17 mouse cellular contexts compared by ENCODE assay signal in the genomic region with DNA sequence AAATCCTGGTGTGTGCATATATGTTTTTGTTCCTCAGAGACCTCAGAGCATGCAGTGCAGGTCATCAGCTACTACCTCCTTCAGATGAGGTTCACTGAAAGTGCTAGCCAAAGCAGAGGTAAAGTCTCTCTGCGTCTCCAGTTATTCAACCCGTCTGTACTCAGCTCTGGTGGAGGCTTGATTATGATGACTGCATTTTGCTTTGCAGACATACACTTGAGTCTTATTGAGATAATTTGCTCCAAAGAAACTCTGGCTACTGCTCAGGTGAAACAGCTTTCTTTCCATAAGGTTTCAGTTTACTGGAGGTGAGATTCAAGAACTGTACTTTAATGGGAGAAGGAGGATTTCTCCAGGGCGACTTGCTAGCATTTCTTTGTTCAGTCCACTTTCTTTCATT.
DNase-seq lines count a peak whose midpoint lies in the region; ATAC-seq lines count a peak whose summit lies in the region.
"Had no signal": no experiment of that assay in that cellular context is flagged by ENCODE, and none has a peak within 500 bp of the region (broad histone marks: within the 10 kb centered on the region; RNA-seq: fewer than 3 reads in every experiment).

No protein-coding gene starts in this region.

- no peaks in the 10 kb centered on the region for H3K27me3 ChIP-seq in embryonic facial prominence, embryonic 12.5 days
- H3K27me3 ChIP-seq in embryonic facial prominence, embryonic 10.5 days (replicated peaks; ENCODE audit: low read depth, poor library complexity, severe bottlenecking) = no peaks in the 10 kb centered on the region
- no peaks in the 10 kb centered on the region for H3K27me3 ChIP-seq in lung, embryonic 15.5 days
- H3K27me3 ChIP-seq in limb, embryonic 11.5 days (ENCODE audit: control insufficient read depth, insufficient read depth, low read length) = no peaks in the 10 kb centered on the region
- H3K27me3 ChIP-seq in limb, embryonic 15.5 days = no peaks in the 10 kb centered on the region
- H3K27me3 ChIP-seq: forebrain, embryonic 12.5 days had no signal

- no peak overlapping the region for H3K4me2 ChIP-seq in embryonic facial prominence, embryonic 12.5 days (replicated peaks)
- H3K4me2 ChIP-seq in lung, embryonic 15.5 days = no peak overlapping the region
- no peak overlapping the region for H3K4me2 ChIP-seq in limb, embryonic 11.5 days (ENCODE audit: low read depth, severe bottlenecking)
- no peak overlapping the region for H3K4me2 ChIP-seq in limb, embryonic 15.5 days
- H3K4me2 ChIP-seq: forebrain, embryonic 12.5 days; hindbrain, embryonic 14.5 days had no signal

- H3K36me3 ChIP-seq in embryonic facial prominence, embryonic 12.5 days = no peaks in the 10 kb centered on the region
- H3K36me3 ChIP-seq in embryonic facial prominence, embryonic 10.5 days (replicated peaks) = no peaks in the 10 kb centered on the region
- H3K36me3 ChIP-seq in lung, embryonic 15.5 days = no peaks in the 10 kb centered on the region
- no peaks in the 10 kb centered on the region for H3K36me3 ChIP-seq in limb, embryonic 11.5 days (ENCODE audit: control insufficient read depth, insufficient read depth, low read length)
- H3K36me3 ChIP-seq in limb, embryonic 15.5 days = no peaks in the 10 kb centered on the region
- H3K36me3 ChIP-seq: forebrain, embryonic 12.5 days; heart, embryonic 10.5 days; hindbrain, embryonic 10.5 days had no signal

- H3K27ac ChIP-seq in embryonic facial prominence, embryonic 12.5 days = peak overlapping the region; percentile 65; the same call in 1 of the 2 replicates
- H3K27ac ChIP-seq in embryonic facial prominence, embryonic 10.5 days (replicated peaks) = no peak overlapping the region
- H3K27ac ChIP-seq in lung, embryonic 15.5 days = peak overlapping the region; percentile 46
- peak overlapping the region; percentile 52; the same call in 1 of the 2 replicates for H3K27ac ChIP-seq in limb, embryonic 11.5 days (replicated peaks; ENCODE audit: low read depth, low read length)
- peak overlapping the region; percentile 73 for H3K27ac ChIP-seq in limb, embryonic 15.5 days
- H3K27ac ChIP-seq: forebrain, embryonic 12.5 days; heart, embryonic 10.5 days; hindbrain, embryonic 10.5 days; hindbrain, embryonic 14.5 days had no signal

- H3K4me1 ChIP-seq in embryonic facial prominence, embryonic 12.5 days = peaks cover 22% of the 10 kb centered on the region
- peaks cover 22% of the 10 kb centered on the region for H3K4me1 ChIP-seq in embryonic facial prominence, embryonic 10.5 days
- H3K4me1 ChIP-seq in lung, embryonic 15.5 days = peaks cover 20% of the 10 kb centered on the region; the same call in 1 of the 2 replicates
- H3K4me1 ChIP-seq in limb, embryonic 11.5 days (ENCODE audit: control insufficient read depth, insufficient read depth, low read length) = peaks cover 17% of the 10 kb centered on the region
- H3K4me1 ChIP-seq in limb, embryonic 15.5 days = peaks cover 9% of the 10 kb centered on the region; the same call in 1 of the 2 replicates
- H3K4me1 ChIP-seq: forebrain, embryonic 12.5 days; heart, embryonic 10.5 days had no signal

- no peaks in the 10 kb centered on the region for H3K9me3 ChIP-seq in embryonic facial prominence, embryonic 12.5 days
- H3K9me3 ChIP-seq in embryonic facial prominence, embryonic 10.5 days = no peaks in the 10 kb centered on the region
- no peaks in the 10 kb centered on the region for H3K9me3 ChIP-seq in lung, embryonic 15.5 days
- no peaks in the 10 kb centered on the region for H3K9me3 ChIP-seq in limb, embryonic 11.5 days (ENCODE audit: control insufficient read depth, low read length)
- H3K9me3 ChIP-seq in limb, embryonic 15.5 days = no peaks in the 10 kb centered on the region
- H3K9me3 ChIP-seq: forebrain, embryonic 12.5 days; heart, embryonic 10.5 days; hindbrain, embryonic 10.5 days had no signal

- WGBS in embryonic facial prominence, embryonic 12.5 days = 42% methylated on average over 3 of the region's 3 CpGs
- 60% methylated on average over 3 of the region's 3 CpGs for WGBS in embryonic facial prominence, embryonic 10.5 days
- 68% methylated on average over 3 of the region's 3 CpGs for WGBS in lung, embryonic 15.5 days
- whole genome bisulfite sequencing in limb, embryonic 11.5 days = 42% methylated on average over 3 of the region's 3 CpGs
- 42% methylated on average over 3 of the region's 3 CpGs for WGBS in limb, embryonic 15.5 days

- no peak for ATAC-seq in embryonic facial prominence, embryonic 12.5 days (ENCODE audit: insufficient number of reproducible peaks, insufficient read depth, low FRiP score, low TSS enrichment)
- ATAC-seq in lung, embryonic 15.5 days (ENCODE audit: borderline replicate concordance, extremely low read depth, low FRiP score, low TSS enrichment) = no peak
- no peak for ATAC-seq in limb, embryonic 11.5 days (ENCODE audit: insufficient number of reproducible peaks, low FRiP score, low TSS enrichment, low read depth)
- peak; percentile 52 for ATAC-seq in limb, embryonic 15.5 days (ENCODE audit: insufficient number of reproducible peaks, low FRiP score, low TSS enrichment, low read depth)
- ATAC-seq: forebrain, postnatal 0 days had no signal

- no peak overlapping the region for H3K9ac ChIP-seq in embryonic facial prominence, embryonic 12.5 days
- H3K9ac ChIP-seq in lung, embryonic 15.5 days = no peak overlapping the region
- H3K9ac ChIP-seq in limb, embryonic 11.5 days (ENCODE audit: low read length) = no peak overlapping the region
- no peak overlapping the region for H3K9ac ChIP-seq in limb, embryonic 15.5 days
- H3K9ac ChIP-seq: forebrain, embryonic 12.5 days; forebrain, postnatal 0 days; hindbrain, embryonic 14.5 days had no signal

- DNase-seq in embryonic facial prominence, embryonic 10.5 days (ENCODE audit: low spot score) = no peak
- no peak for DNase-seq in lung, postnatal 25 days (ENCODE audit: low spot score)
- no peak for DNase-seq in limb, embryonic 11.5 days (ENCODE audit: low spot score)
- DNase-seq in spleen, postnatal 4 days (ENCODE audit: low spot score in 2 of 2) = no peak
- DNase-seq in thymus, postnatal 36 days = no peak
- DNase-seq: cerebellum, adult 11-12 months; cerebellum, adult 9-10 months; forebrain, postnatal 0 days; heart, adult 11 months; heart, postnatal 10 days had no signal

- no peak overlapping the region for H3K4me3 ChIP-seq in embryonic facial prominence, embryonic 12.5 days
- H3K4me3 ChIP-seq in embryonic facial prominence, embryonic 10.5 days = no peak overlapping the region
- H3K4me3 ChIP-seq in lung, embryonic 15.5 days = no peak overlapping the region
- no peak overlapping the region for H3K4me3 ChIP-seq in limb, embryonic 11.5 days (ENCODE audit: low read depth, low read length)
- H3K4me3 ChIP-seq in limb, embryonic 15.5 days = no peak overlapping the region
- H3K4me3 ChIP-seq: forebrain, embryonic 12.5 days; heart, embryonic 10.5 days; hindbrain, embryonic 10.5 days had no signal
